Mouse (Mus musculus) cortical plate, adult 2 months (tissue): ENCODE data around the gene Hoxa1.

Experiments used
- CTCF ChIP-seq: fragments of 200-500 bp; IDR thresholded peaks from 2 replicates; pipeline ENCODE4 v1.5.1; 2011; ENCODE audit warnings: mild to moderate bottlenecking, control low read depth, low read length; ENCODE audit not compliant: insufficient read depth; ENCODE audit errors: extremely low read depth
- POLR2A ChIP-seq: fragments of 200-500 bp; IDR thresholded peaks from 2 replicates; pipeline ENCODE4 v1.6.1; 2011; ENCODE audit warnings: mild to moderate bottlenecking, low read length, control low read depth; ENCODE audit not compliant: insufficient read depth; ENCODE audit errors: extremely low read depth

- no peak for TF ChIP-seq CTCF
- no peak for TF ChIP-seq POLR2A
Measured at GRCm38 (mm10) chr6:52162093-52162380, 3.9 kb upstream of the Hoxa1 start.
